Mouse (Mus musculus) intestine, embryonic 16.5 days (tissue): ENCODE data around the gene H2al1h. TPM values are rescaled to one million over a fixed set of nuclear protein-coding genes. Genes with fewer than 3 reads are reported as not detected.
"Not testable (repeated sequence)": the region's sequence is repeated elsewhere in the genome, so short reads cannot be mapped to it uniquely, and the experiment has no call there.

Experiments used
- ATAC-seq: fragments of 200-750 bp; cut with Nextera tagmentation; 2 replicates; pipeline ENCODE4 v1.8.0; 2017; ENCODE audit warnings: moderate TSS enrichment, moderate library complexity
- H3K27ac ChIP-seq: fragments of 300-500 bp; sonication (generic); 2 replicates; pipeline ENCODE4 v1.5.1; 2014; ENCODE audit warnings: mild to moderate bottlenecking, low read length
- H3K27me3 ChIP-seq: fragments of 300-500 bp; sonication (generic); replicated peaks from 2 replicates; pipeline ENCODE4 v1.6.1; 2014; ENCODE audit warnings: low read length, control low read depth, mixed read lengths; ENCODE audit not compliant: control insufficient read depth, insufficient read depth
- H3K36me3 ChIP-seq: fragments of 300-500 bp; sonication (generic); 2 replicates; pipeline ENCODE4 v1.6.1; 2014; ENCODE audit warnings: low read length, control low read depth; ENCODE audit not compliant: control insufficient read depth, insufficient read depth
- H3K4me1 ChIP-seq: fragments of 300-500 bp; sonication (generic); 2 replicates; pipeline ENCODE4 v1.6.1; 2014; ENCODE audit warnings: low read length, control low read depth, mixed read lengths; ENCODE audit not compliant: control insufficient read depth, insufficient read depth
- H3K4me2 ChIP-seq: fragments of 300-500 bp; sonication (generic); 2 replicates; pipeline ENCODE4 v1.6.1; 2014; ENCODE audit warnings: low read depth, low read length, control low read depth
- H3K4me3 ChIP-seq: fragments of 300-500 bp; sonication (generic); 2 replicates; pipeline ENCODE4 v1.5.1; 2014; ENCODE audit warnings: mild to moderate bottlenecking, low read length
- H3K9ac ChIP-seq: fragments of 300-500 bp; sonication (generic); 2 replicates; pipeline ENCODE4 v1.6.1; 2014; ENCODE audit warnings: low read depth, low read length
- H3K9me3 ChIP-seq: fragments of 300-500 bp; sonication (generic); 2 replicates; pipeline ENCODE4 v1.6.1; 2016; ENCODE audit warnings: low read length, control low read depth; ENCODE audit not compliant: control insufficient read depth
- WGBS: fragments of 180-500 bp; shearing (Covaris S2); extraction: QIAGEN DNeasy Blood & Tissue Kit; methylation state at CpG from one replicate; pipeline ENCODE4 v1.1.7; 2014; 5-methylcytosine and 5-hydroxymethylcytosine counted together
- polyA plus RNA-seq: library from polyadenylated mRNA; unstranded; fragments of >200 nt; fragmentation: Nextera tagmentation; extraction: Ambion mirVana; gene quantifications from 2 replicates; pipeline ENCODE4 v1.2.1, GENCODE M21; 2015

H2al1h gene
- polyA plus RNA-seq, 1 experiment from 2014 or later, result not detected

GRCm38 (mm10) chrX:11311634-11312033, 9.7 kb upstream of the H2al1h start, which contains the start of gene H2al1e:
Gene H2al1e, plus strand, starts transcription at chrX:11311934.
- not testable (repeated sequence) for H3K9me3 ChIP-seq, ATAC-seq, H3K4me2 ChIP-seq, H3K9ac ChIP-seq, H3K27ac ChIP-seq, H3K36me3 ChIP-seq, H3K4me1 ChIP-seq, H3K27me3 ChIP-seq, H3K4me3 ChIP-seq
- no CpG with 5 or more reads among the region's 3 CpGs for WGBS

GRCm38 (mm10) chrX:11314858-11315257, 6.4 kb upstream of the H2al1h start, which contains the start of gene H2al1f:
Gene H2al1f, plus strand, starts transcription at chrX:11315158.
- not testable (repeated sequence) for H3K27me3 ChIP-seq, H3K9me3 ChIP-seq, H3K4me2 ChIP-seq, ATAC-seq, H3K4me1 ChIP-seq, H3K4me3 ChIP-seq, H3K27ac ChIP-seq, H3K36me3 ChIP-seq, H3K9ac ChIP-seq
- no CpG with 5 or more reads among the region's 6 CpGs for WGBS

- not testable (repeated sequence) for H3K4me1 ChIP-seq, ATAC-seq, H3K36me3 ChIP-seq, H3K27ac ChIP-seq, H3K9me3 ChIP-seq, H3K9ac ChIP-seq, H3K27me3 ChIP-seq, H3K4me3 ChIP-seq, H3K4me2 ChIP-seq
- WGBS, result no CpG with 5 or more reads among the region's 3 CpGs
Measured at GRCm38 (mm10) chrX:11317956-11318355, 3.3 kb upstream of the H2al1h start, which contains the start of gene H2al1g. Gene H2al1g, plus strand, starts transcription at chrX:11318256.

GRCm38 (mm10) chrX:11324359-11324758, 3.1 kb downstream of the H2al1h start, which contains the start of gene H2al1i:
Gene H2al1i, plus strand, starts transcription at chrX:11324659.
- not testable (repeated sequence) for ATAC-seq, H3K27me3 ChIP-seq, H3K9me3 ChIP-seq, H3K4me1 ChIP-seq, H3K9ac ChIP-seq, H3K4me2 ChIP-seq, H3K27ac ChIP-seq, H3K4me3 ChIP-seq, H3K36me3 ChIP-seq
- 70% methylated on average over 2 of the region's 5 CpGs for WGBS

- not testable (repeated sequence) for ATAC-seq, H3K27me3 ChIP-seq, H3K4me2 ChIP-seq, H3K36me3 ChIP-seq, H3K4me3 ChIP-seq, H3K9ac ChIP-seq, H3K27ac ChIP-seq, H3K4me1 ChIP-seq, H3K9me3 ChIP-seq
- 91% methylated on average over 2 of the region's 2 CpGs for WGBS
Measured at GRCm38 (mm10) chrX:11327522-11327921, 6.2 kb downstream of the H2al1h start, which contains the start of gene H2al1j. Gene H2al1j, plus strand, starts transcription at chrX:11327822.

- Histone ChIP-seq H3K27me3 (peaks cover 2% of the 10 kb centered on the region; the same call in 1 of the 2 replicates), H3K4me3 (no peak overlapping the region), H3K9ac (no peak overlapping the region), H3K4me2 (no peak overlapping the region), H3K4me1 (no peaks in the 10 kb centered on the region), H3K27ac (no peak overlapping the region), H3K36me3 (no peaks in the 10 kb centered on the region), H3K9me3 (no peaks in the 10 kb centered on the region)
- no peak for ATAC-seq
- WGBS, result 65% methylated on average over 9 of the region's 9 CpGs
Measured at GRCm38 (mm10) chrX:11345762-11346161, 24.5 kb downstream of the H2al1h start.

- Histone ChIP-seq H3K36me3 (no peaks in the 10 kb centered on the region), H3K9ac (no peak overlapping the region), H3K27ac (no peak overlapping the region), H3K27me3 (peaks cover 2% of the 10 kb centered on the region; the same call in 1 of the 2 replicates), H3K4me3 (no peak overlapping the region), H3K4me2 (no peak overlapping the region), H3K9me3 (no peaks in the 10 kb centered on the region), H3K4me1 (no peaks in the 10 kb centered on the region)
- ATAC-seq, result no peak
- 94% methylated on average over 3 of the region's 3 CpGs for WGBS
Measured at GRCm38 (mm10) chrX:11346756-11347155, 25.5 kb downstream of the H2al1h start.

GRCm38 (mm10) chrX:11360823-11361222, 39.5 kb downstream of the H2al1h start:
- WGBS, result 82% methylated on average over 6 of the region's 6 CpGs
- Histone ChIP-seq H3K9ac (no peak overlapping the region), H3K27me3 (0 out of 2 replicates have a peak, but pooled peaks cover 3% of the 10 kb centered on the region), H3K27ac (no peak overlapping the region), H3K9me3 (no peaks in the 10 kb centered on the region), H3K4me3 (no peak overlapping the region), H3K36me3 (no peaks in the 10 kb centered on the region), H3K4me1 (no peaks in the 10 kb centered on the region), H3K4me2 (no peak overlapping the region)
- ATAC-seq, result no peak

- 0 out of 2 replicates have a peak, but pooled peaks cover 3% of the 10 kb centered on the region for H3K27me3 ChIP-seq
- no peak overlapping the region for H3K9ac ChIP-seq
- WGBS, result 83% methylated on average over 2 of the region's 2 CpGs
- no peak overlapping the region for H3K4me3 ChIP-seq
- H3K4me2 ChIP-seq, result no peak overlapping the region
- no peaks in the 10 kb centered on the region for H3K9me3 ChIP-seq
- H3K4me1 ChIP-seq, result no peaks in the 10 kb centered on the region
- no peaks in the 10 kb centered on the region for H3K36me3 ChIP-seq
- no peak for ATAC-seq
- H3K27ac ChIP-seq, result no peak overlapping the region
Measured at GRCm38 (mm10) chrX:11361261-11361660, 40.0 kb downstream of the H2al1h start.

- no peak overlapping the region for H3K4me2 ChIP-seq
- H3K27me3 ChIP-seq, result 0 out of 2 replicates have a peak, but pooled peaks cover 3% of the 10 kb centered on the region
- no peak overlapping the region for H3K4me3 ChIP-seq
- no peak for ATAC-seq
- H3K36me3 ChIP-seq, result no peaks in the 10 kb centered on the region
- WGBS, result 72% methylated on average over 6 of the region's 6 CpGs
- H3K9ac ChIP-seq, result no peak overlapping the region
- no peaks in the 10 kb centered on the region for H3K9me3 ChIP-seq
- H3K27ac ChIP-seq, result no peak overlapping the region
- no peaks in the 10 kb centered on the region for H3K4me1 ChIP-seq
Measured at GRCm38 (mm10) chrX:11363890-11364289, 42.6 kb downstream of the H2al1h start.
